Mouse (Mus musculus) brain, embryonic 14.5 days (tissue): ENCODE data around the gene Hoxb3. TPM values are rescaled to one million over a fixed set of nuclear protein-coding genes. Genes with fewer than 3 reads are reported as not detected.

Source experiments
- DNase-seq: peaks from one replicate; pipeline ENCODE4 v3.0.0-alpha.2; 2011; ENCODE audit warnings: low read depth
- CTCF ChIP-seq: fragments of 200-500 bp; IDR thresholded peaks from 2 replicates; pipeline ENCODE4 v1.5.1; 2012; ENCODE audit warnings: inconsistent platforms, mild to moderate bottlenecking, moderate library complexity, borderline replicate concordance; ENCODE audit not compliant: insufficient read depth, insufficient read length; ENCODE audit errors: extremely low read depth
- POLR2A ChIP-seq: fragments of 200-500 bp; IDR thresholded peaks from 2 replicates; pipeline ENCODE4 v1.6.1; 2012; ENCODE audit warnings: mild to moderate bottlenecking, inconsistent platforms, borderline replicate concordance; ENCODE audit not compliant: poor library complexity, insufficient read depth, insufficient read length, severe bottlenecking; ENCODE audit errors: extremely low read depth
- polyA plus RNA-seq: library from polyadenylated mRNA; depleted of rRNA; stranded (reverse); fragments of >200 nt; gene quantifications from 2 replicates; pipeline ENCODE4 v1.2.3, GENCODE M21; 2012; rRNA removed

The Hoxb3 gene
- 4.6 and 41.7 TPM in 2 replicates for polyA plus RNA-seq

DNA sequence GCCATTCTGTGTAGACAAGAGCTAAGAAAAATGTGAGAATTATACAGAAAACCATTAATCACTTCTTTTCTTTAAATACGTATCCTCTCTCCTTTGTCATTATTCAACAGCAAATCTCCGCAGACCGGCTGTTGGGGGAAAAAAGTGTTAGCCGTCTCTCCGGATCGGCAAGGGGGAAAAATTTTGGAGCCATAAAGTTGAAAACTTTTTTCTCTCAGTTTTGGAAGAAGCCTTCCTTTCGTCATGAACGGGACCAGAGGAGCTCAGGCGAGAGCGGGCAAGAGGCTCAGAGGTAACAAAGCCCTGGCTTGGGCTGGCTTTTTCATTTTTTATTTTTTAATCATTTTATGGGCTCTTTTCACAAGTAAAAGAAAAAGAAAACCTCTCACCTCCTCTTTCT lies at the start of gene Hoxb3:
TSS of gene Hoxb3 (plus strand) at position 173 of the 400 bp plus-strand sequence.
- TF ChIP-seq CTCF (no peak), POLR2A (no peak)
- no peak for DNase-seq

DNA sequence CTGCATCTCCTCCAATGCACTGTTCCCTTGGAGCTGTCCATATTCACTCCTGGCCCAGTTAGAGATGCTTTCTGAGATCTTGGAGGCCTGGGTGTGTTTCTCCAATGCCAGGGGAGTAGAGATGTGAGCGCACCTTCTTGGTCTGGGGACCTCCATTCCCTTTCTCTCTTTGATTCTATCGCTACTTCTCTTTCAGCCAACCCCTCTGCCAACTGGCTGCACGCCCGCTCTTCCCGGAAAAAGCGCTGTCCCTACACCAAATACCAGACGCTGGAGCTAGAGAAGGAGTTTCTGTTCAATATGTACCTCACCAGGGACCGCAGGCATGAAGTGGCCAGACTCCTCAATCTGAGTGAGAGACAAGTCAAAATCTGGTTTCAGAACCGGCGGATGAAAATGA lies 48.7 kb upstream of the Hoxb3 start:
- TF ChIP-seq POLR2A (no peak), CTCF (no peak)
- DNase-seq: no peak

DNA sequence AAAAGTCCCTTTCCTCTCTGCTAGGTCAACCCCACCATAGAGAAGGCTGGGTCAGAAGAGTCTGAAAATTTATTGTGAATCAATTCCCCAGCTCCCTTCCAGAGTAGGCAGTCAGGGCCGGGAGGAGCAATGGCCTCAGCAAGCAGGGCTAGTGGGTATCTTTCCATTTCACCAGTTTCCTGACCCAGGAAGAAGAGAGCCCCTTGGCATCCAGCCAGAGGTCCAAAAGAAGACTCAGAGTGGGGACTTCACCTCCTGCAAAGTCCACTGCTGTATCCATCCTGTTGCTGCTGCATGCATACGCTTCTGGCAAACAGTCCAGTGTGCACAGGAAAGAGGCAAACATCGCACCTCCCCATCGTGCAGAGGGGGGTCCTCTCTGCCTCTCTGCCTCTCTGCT lies 47.2 kb upstream of the Hoxb3 start:
- no peak for TF ChIP-seq CTCF
- TF ChIP-seq POLR2A: no peak
- DNase-seq: no peak

DNA sequence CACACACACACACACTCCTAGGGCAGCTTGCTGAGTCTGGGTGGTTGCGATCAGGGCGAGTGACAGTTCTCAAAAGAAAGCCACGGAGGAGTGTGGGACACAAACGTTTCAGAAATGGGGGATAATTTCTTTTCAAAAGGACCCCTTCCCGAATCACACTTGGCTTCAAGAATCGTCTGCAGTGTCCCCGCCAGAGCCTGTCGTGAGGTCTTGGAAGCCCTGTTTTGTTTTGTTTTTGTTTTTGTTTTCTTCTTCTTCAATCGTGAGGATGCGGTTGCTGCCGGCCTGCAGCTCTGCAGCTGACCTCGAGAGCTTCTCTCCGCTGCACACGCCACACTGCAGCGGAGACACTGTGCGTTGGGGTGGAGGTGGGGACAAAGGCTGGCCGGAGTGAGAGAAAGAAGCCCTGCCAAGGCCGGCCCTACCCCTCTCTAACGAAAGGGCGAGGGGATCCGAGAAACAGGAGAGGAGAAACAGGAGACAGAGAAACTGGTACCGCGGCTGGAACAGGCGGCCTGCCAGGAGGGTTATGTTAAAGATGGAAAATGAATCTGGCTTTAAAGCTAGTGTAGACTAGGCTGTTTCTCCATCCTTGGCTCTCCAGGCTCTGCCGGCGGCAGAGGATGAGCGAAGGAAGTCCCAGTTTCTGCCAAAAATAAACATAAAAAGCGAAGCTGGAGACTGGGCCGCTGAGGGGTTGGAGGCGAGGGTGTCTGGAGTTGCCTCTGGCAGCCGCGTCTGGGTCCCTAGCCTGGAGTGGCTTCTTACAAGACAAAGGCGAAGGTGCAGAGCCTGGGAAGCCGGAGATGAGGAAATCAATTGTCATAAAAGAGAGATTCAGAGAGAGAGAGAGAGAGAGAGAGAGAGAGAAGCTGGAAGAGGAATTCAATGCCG lies 45.7 kb upstream of the Hoxb3 start:
- TF ChIP-seq CTCF: no peak
- no peak for DNase-seq

DNA sequence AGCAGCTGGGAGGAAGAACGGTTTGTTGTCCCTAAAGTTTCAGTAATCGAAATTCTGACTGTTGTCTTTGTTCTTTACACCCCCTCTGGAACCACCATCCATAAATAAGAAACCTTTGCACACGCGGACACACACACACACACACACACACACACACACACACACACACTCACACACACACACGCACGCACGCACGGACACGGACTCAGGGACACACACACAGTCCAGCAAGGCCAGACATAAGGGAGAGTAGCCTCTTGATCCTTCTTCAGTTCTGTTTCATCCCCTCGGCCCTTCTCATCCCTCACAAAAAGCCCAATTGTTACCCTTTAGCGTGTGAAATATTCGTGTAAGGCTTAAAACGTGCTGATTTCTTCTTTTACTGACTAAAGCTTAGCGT lies 44.8 kb upstream of the Hoxb3 start:
- DNase-seq: no peak
- TF ChIP-seq POLR2A (no peak), CTCF (no peak)

DNA sequence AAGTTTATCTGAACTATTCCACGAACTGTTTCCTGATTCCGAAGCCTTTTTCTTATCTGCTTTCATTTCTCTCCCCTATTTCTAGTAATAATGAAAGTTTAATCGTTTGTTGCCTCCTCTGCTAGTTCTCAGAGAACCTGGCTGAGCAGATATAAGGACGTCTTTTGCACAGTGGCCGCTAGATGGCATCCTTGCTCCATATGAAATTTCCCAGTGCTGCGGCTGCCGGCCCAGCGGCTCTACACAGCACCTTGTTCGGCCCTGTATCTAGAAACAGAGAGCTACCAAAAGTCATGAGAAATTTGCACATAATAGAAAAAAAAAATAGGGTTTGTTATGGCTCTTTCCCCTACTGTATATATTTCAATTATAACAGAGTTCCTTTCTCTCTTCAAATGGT lies 44.4 kb upstream of the Hoxb3 start:
- DNase-seq: peak; percentile 94
- TF ChIP-seq CTCF (peak; percentile 88), POLR2A (no peak)

DNA sequence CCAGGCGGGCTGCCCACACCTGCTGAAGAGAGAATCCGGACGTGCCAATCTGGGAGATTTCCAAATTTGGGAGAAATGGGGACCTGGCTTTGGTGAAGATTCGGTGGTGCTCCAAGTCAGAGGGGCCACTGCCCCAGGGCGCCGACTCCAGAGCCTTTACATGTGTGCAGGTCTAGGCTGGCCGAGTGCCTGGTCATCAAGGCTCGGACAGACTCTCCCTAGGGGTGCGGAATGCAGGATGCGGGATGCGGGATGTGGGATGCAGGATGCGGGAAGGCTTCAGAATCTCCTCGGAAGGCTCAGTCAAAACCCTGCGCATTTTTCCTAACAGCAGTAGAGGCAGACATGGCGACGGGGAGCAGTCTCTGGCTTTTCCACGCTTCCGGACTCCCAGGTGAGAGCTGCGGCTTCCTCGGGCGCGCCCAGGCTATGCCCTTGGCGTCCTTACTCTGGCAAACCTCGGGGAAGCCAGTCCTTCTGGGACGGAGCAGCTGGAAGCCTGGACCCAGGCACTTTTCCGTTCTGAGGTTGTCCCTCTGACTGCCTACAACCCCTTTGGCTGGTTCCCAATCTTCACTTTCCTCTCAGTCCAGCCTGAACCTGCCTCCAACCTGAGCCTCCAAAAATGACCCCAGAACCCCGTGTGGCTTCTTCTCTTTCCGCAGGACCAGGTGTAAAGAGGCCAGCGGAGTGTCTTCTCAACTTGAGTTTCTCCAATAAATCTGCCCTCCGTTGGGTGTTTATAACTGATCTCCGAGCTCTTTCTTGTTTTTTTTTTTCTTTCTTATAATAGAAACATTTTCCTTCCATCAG lies 43.5 kb upstream of the Hoxb3 start:
- TF ChIP-seq POLR2A (no peak), CTCF (no peak)
- DNase-seq: no peak

DNA sequence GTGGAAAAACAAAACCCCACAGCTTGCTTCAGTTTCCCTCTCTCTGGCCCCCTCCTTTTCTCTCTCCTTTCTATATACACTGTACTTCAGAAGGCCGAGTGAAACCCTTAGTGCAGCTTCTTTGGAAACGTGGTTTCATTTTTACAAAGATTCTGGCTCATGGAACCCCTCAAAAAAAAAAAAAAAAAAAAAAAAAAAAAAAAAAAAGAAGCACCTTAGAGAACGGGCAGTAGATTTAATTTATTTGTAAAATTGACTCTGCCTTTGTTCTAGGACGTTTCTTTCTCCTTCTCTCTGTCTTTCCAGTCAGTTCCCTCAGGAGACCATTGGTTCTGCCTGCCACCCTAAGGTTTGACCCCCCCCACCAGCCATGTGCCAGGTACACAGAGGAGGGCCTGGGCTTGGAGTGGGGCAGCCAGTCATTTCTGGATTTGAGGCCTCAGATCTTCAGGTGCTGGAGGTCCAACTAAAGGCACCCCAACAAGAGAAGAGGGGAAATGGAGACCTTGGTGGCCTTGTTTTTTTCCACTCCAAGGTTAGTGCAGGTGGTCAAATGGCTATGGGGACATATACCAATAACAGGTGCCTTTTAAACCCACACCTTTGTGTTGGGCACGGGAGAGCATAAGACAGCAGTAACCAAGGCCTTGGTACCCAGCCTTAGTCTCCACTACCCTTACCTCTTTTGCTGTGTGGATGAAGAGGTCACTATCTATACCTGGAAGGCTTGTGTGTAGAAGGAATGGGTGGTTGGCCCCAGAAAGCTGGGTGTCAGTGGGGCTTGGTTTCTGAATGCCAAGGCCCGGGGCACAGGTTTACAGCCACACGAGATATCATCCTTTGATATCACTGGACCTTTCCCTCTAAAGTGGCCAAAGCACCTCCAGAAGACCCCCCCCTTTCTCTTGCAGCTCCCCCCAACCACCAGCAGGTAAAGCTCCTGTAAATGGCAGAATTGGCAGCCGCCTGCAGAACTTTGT lies 42.4 kb upstream of the Hoxb3 start:
- TF ChIP-seq CTCF (no peak), POLR2A (no peak)
- no peak for DNase-seq

DNA sequence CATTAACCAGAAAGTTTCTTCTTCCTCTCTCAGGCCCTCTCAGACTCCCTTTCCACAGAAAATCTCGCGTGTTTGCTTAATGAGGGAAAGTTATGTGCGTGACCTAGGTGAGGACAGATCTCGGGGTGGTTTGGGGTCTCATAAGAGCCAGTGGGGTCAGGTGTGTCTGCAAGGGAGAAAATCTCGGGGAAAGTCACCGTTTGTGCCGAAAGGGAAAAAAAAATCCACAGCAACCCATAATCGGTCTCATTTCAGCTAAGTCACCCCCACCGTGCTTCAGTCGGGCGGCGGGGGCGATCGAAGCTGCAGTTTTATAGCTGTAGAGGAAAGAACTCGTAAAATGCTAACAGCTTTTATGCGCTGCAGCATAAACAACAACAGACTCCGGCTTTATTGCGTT lies 41.7 kb upstream of the Hoxb3 start:
- no peak for DNase-seq
- TF ChIP-seq CTCF (no peak), POLR2A (no peak)

DNA sequence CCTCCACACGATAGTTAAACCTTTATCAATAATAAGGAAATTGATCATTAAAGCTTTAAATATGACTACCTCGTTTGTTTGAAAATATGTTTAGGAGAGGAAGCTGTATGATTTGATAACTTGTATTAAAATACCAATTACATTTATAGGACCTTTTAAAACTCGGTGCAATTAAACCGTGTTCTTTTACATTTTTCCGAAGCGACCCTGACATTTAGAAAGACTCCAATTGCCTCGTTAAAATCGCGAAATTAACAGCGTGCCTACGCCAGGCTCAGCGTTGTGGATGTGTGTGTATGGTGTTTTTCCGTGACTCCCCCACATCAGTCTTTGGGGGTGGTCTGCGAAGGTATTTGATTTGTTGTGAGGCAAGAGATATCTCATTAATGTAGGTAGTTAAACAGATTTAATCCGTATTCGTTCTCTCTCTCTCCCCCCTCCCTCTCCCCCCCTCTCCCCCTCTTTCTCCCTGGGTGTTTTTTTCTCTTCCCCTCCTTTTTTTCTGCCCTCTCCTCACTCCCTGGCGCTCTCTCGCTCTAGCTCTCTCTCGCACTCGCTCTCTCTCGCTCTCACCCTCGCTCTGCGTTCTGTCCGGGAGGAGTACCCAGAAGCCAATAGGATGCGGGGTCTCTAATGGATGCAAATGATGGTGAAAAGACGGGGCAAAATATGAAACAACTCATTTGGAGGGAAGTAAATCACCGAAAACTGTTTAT lies 41.1 kb upstream of the Hoxb3 start, which contains the start of gene Hoxb8:
TSS of gene Hoxb8 (plus strand) at position 51 of the 716 bp plus-strand sequence.
- DNase-seq: no peak
- no peak for TF ChIP-seq CTCF
- no peak for TF ChIP-seq POLR2A
